Mouse (Mus musculus): ENCODE measurements around the gene Sv2a.
"Not testable (repeated sequence)": the region's sequence is repeated elsewhere in the genome, so short reads cannot be mapped to it uniquely, and the experiment has no call there.

DNA sequence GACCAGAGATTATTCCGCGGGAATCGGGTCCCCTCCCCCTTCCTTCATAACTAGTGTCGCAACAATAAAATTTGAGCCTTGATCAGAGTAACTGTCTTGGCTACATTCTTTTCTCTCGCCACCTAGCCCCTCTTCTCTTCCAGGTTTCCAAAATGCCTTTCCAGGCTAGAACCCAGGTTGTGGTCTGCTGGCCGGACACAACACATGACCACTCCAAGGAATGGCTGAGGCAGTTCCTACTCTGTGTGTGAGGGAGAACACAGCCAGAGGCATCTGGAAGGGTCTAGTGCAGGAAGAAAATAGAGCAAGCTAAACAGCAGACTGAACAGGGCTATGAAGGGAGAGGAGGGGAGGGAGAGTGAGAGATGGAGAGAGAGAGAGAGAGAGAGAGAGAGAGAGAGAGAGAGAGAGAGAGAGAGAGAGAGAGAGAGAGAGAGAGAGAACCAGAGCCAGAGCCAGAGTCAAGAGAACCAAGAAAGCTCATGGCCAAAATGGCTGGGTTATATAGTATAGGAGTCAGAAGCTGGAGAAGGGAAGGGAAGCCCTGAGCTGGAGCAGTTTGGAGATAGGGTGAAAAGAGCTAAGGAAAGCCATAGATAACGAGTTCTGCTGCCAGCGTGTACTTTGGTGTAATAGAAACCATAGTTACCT lies 17.8 kb downstream of the Sv2a start:
- TF ChIP-seq CTCF (IDR thresholded peaks at IDR 0.05; ENCODE audit: borderline replicate concordance, insufficient read depth, low read depth, low read length); POLR2A (IDR thresholded peaks at IDR 0.05; ENCODE audit: borderline replicate concordance, insufficient read depth, low read length): not testable (repeated sequence)
